ENCODE assay signal across 8 mouse cellular contexts in the genomic region with DNA sequence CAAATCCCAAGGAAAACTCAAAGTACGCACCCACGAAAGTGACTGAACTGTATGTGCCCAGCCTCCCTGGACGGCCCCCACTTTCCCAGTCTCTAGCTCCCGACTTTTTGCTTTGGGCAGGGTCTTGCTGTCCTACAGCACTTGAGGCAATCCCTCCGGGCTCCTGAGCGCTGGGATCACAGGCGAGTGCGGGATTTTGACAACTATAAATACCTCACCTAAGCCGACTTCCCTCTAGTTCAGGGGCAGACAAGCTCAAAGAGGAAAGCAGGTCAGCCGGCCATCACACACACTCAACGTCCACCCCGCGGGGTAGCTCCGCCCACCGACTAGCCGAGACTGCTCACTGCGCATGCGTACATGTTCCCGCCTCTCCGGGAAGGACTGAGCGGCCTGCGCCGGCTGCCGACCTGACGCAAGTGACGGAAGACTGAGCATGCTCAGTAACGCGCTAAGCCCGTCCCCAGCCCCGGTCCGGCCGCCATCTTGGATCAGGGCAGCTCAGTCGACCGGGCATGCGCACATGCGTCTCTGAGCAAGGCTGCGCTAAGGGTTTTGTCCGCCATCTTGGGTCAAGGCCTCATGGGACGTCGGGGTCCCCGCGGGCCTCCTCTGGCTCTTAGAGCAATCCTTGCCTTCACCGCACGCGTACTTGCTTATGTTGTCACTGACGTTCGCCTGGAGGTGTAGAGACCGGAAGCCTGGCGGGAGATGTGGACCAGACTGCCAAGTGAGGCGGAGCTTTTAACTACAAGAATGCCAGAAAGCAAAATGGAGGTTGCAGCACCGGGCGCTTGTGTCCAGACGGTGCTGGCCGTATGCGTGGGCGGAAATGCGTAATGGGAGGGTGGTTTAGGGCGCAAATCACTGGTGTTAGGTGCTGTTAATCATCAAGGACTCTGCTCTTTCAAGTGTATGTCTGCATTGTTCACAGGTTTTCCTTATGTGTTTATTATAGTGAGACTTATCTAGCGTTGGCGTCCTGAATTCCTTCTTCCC. TPM values are rescaled to one million over a fixed set of nuclear protein-coding genes. Genes with fewer than 3 reads are reported as not detected.
DNase-seq lines count a peak whose midpoint lies in the region; ATAC-seq and TF ChIP-seq lines count a peak whose summit lies in the region.

A gene (minus strand): TSS at position 545 of the 999 bp plus-strand sequence.

- peak within 1 kb of the TSS; percentile 79 to 87 for H3K4me3 ChIP-seq in MEL (ENCODE audit: control insufficient read depth in 1 of 2, insufficient read depth in 1 of 2, low read depth in 2 of 2, low read length in 2 of 2)
- H3K4me3 ChIP-seq in cerebellum, adult 2 months (replicated peaks; ENCODE audit: insufficient read depth, low read depth, low read length) = peak within 1 kb of the TSS; percentile 81
- peak within 1 kb of the TSS; percentile 69 for H3K4me3 ChIP-seq in forebrain, postnatal 0 days (ENCODE audit: low read depth, low read length)
- peak within 1 kb of the TSS; percentile 74 for H3K4me3 ChIP-seq in lung, embryonic 15.5 days

- H3K27me3 ChIP-seq in MEL (ENCODE audit: control insufficient read depth in 1 of 2, insufficient read depth in 2 of 2, low read length in 2 of 2) = no peaks in the 10 kb centered on the region
- no peaks in the 10 kb centered on the region for H3K27me3 ChIP-seq in cerebellum, adult 2 months (ENCODE audit: control insufficient read depth, insufficient read depth, low read length)
- no peaks in the 10 kb centered on the region for H3K27me3 ChIP-seq in forebrain, postnatal 0 days (ENCODE audit: insufficient read depth, low read length)
- no peaks in the 10 kb centered on the region for H3K27me3 ChIP-seq in lung, embryonic 15.5 days

- DNase-seq in MEL (ENCODE audit: low read depth, low spot score) = peak; percentile 100
- peak; percentile 100 for DNase-seq in cerebellum, adult 2 months
- peak; percentile 100 for DNase-seq in forebrain, postnatal 0 days
- peak; percentile 100 for DNase-seq in heart, postnatal 4 days
- DNase-seq in layer of hippocampus, adult 8-10 months (ENCODE audit: low spot score in 2 of 2) = peak; percentile 99 to 100
- DNase-seq in ovary, adult 18-20 months (ENCODE audit: low spot score) = peak; percentile 100
- DNase-seq in thymus, postnatal 0 days (ENCODE audit: low spot score) = peak; percentile 100

- peak within 1 kb of the TSS; percentile 98 for H3K27ac ChIP-seq in MEL (ENCODE audit: control insufficient read depth, low read depth, low read length)
- H3K27ac ChIP-seq in cerebellum, adult 2 months (ENCODE audit: insufficient read depth, low read length) = peak within 1 kb of the TSS; percentile 92
- peak within 1 kb of the TSS; percentile 99 for H3K27ac ChIP-seq in forebrain, postnatal 0 days (ENCODE audit: low read depth, low read length)
- peak within 1 kb of the TSS; percentile 99 for H3K27ac ChIP-seq in lung, embryonic 15.5 days

- peaks cover 10% of the 10 kb centered on the region for H3K79me2 ChIP-seq in MEL (ENCODE audit: control insufficient read depth, insufficient read depth, low read length, poor library complexity)

- peak within 1 kb of the TSS; percentile 77 for H3K4me2 ChIP-seq in forebrain, postnatal 0 days (ENCODE audit: low read depth)
- peak within 1 kb of the TSS; percentile 73 for H3K4me2 ChIP-seq in lung, embryonic 15.5 days

- peak; percentile 84 to 95 for TF ChIP-seq POLR2A in MEL (IDR thresholded peaks at IDR 0.05; ENCODE audit: control insufficient read depth in 1 of 2, insufficient read depth in 1 of 2, low read depth in 1 of 2, low read length in 2 of 2, poor library complexity in 1 of 2)
- TF ChIP-seq POLR2A in cerebellum, adult 2 months (IDR thresholded peaks at IDR 0.05; ENCODE audit: borderline replicate concordance, insufficient read depth, low read length) = peak; percentile 99

- peak within 1 kb of the TSS; percentile 90 for H3K9ac ChIP-seq in MEL (ENCODE audit: control insufficient read depth, low read depth, low read length, poor library complexity, severe bottlenecking)
- H3K9ac ChIP-seq in forebrain, postnatal 0 days = peak within 1 kb of the TSS; percentile 82
- peak within 1 kb of the TSS; percentile 79 for H3K9ac ChIP-seq in lung, embryonic 15.5 days

- no peak for TF ChIP-seq CTCF in MEL (IDR thresholded peaks at IDR 0.05 in 2 of 3, conservative IDR thresholded peaks at IDR 0.05 in 1 of 3; ENCODE audit: control insufficient read depth in 1 of 3, insufficient read depth in 1 of 3, low read depth in 2 of 3, low read length in 3 of 3, poor library complexity in 1 of 3, severe bottlenecking in 1 of 3)
- TF ChIP-seq CTCF in cerebellum, adult 2 months (IDR thresholded peaks at IDR 0.05; ENCODE audit: borderline replicate concordance, insufficient read depth, low read depth, low read length) = no peak
- 0 out of 2 replicates have a peak, but pooled peaks have one; percentile 9 for TF ChIP-seq CTCF in forebrain, postnatal 0 days (IDR thresholded peaks at IDR 0.05; ENCODE audit: low read depth)

- peak; percentile 99 for ATAC-seq in forebrain, postnatal 0 days
- ATAC-seq in lung, embryonic 15.5 days (ENCODE audit: borderline replicate concordance, extremely low read depth, low FRiP score, low TSS enrichment) = peak; percentile 99

- no peak for TF ChIP-seq RAD21 in MEL (IDR thresholded peaks at IDR 0.05; ENCODE audit: low read depth, low read length)

- no peaks in the 10 kb centered on the region for H3K9me3 ChIP-seq in MEL (replicated peaks; ENCODE audit: insufficient read depth, low read length)
- no peaks in the 10 kb centered on the region for H3K9me3 ChIP-seq in forebrain, postnatal 0 days (ENCODE audit: low read length)
- H3K9me3 ChIP-seq in lung, embryonic 15.5 days = no peaks in the 10 kb centered on the region

- no peak for TF ChIP-seq EP300 in MEL (IDR thresholded peaks at IDR 0.05; ENCODE audit: low read depth in 1 of 2, low read length in 2 of 2)

- peaks cover 0 to 18% of the 10 kb centered on the region in 2 experiments; a peak in 2 of 4 replicates for H3K36me3 ChIP-seq in MEL (ENCODE audit: control insufficient read depth in 1 of 2, insufficient read depth in 2 of 2, low read length in 2 of 2)
- H3K36me3 ChIP-seq in forebrain, postnatal 0 days (ENCODE audit: insufficient read depth) = peaks cover 14% of the 10 kb centered on the region; the same call in 1 of the 2 replicates
- peaks cover 16% of the 10 kb centered on the region for H3K36me3 ChIP-seq in lung, embryonic 15.5 days

- under 1% methylated on average over 60 of the region's 60 CpGs for WGBS in cerebellum, adult 2 months
- WGBS in forebrain, postnatal 0 days = under 1% methylated on average over 60 of the region's 60 CpGs
- WGBS in lung, embryonic 15.5 days = under 1% methylated on average over 60 of the region's 60 CpGs

- H3K4me1 ChIP-seq in MEL (ENCODE audit: control insufficient read depth in 1 of 2, insufficient read depth in 2 of 2, low read length in 2 of 2) = peaks cover 2 to 7% of the 10 kb centered on the region in 2 experiments; a peak in 3 of 4 replicates
- no peaks in the 10 kb centered on the region; the same call in 1 of the 2 replicates for H3K4me1 ChIP-seq in cerebellum, adult 2 months (ENCODE audit: control insufficient read depth, insufficient read depth, low read length)
- H3K4me1 ChIP-seq in forebrain, postnatal 0 days (ENCODE audit: insufficient read depth) = no peaks in the 10 kb centered on the region
- peaks cover 10% of the 10 kb centered on the region for H3K4me1 ChIP-seq in lung, embryonic 15.5 days

TF ChIP-seq in MEL, 35 proteins besides CTCF, POLR2A, EP300 and RAD21 (continues in another document):
- TF ChIP-seq POLR2AphosphoS2 (IDR thresholded peaks at IDR 0.05; ENCODE audit: low read length) = peak; percentile 96
- no peak for TF ChIP-seq USF2 (IDR thresholded peaks at IDR 0.05; ENCODE audit: borderline replicate concordance in 1 of 2, insufficient read depth in 1 of 2, low read depth in 1 of 2, low read length in 2 of 2)
- peak; percentile 72 for TF ChIP-seq ELF1 (IDR thresholded peaks at IDR 0.05; ENCODE audit: low read depth, low read length)
- TF ChIP-seq NELFE (IDR thresholded peaks at IDR 0.05; ENCODE audit: low read depth, low read length) = peak; percentile 99
- TF ChIP-seq TBP (IDR thresholded peaks at IDR 0.05; ENCODE audit: low read depth, low read length) = peak; percentile 83
- peak; percentile 81 for TF ChIP-seq RCOR1 (IDR thresholded peaks at IDR 0.05; ENCODE audit: low read depth, low read length)
- TF ChIP-seq MAX (IDR thresholded peaks at IDR 0.05; ENCODE audit: low read length) = peak; percentile 96
- peak; percentile 91 for TF ChIP-seq MYC (IDR thresholded peaks at IDR 0.05; ENCODE audit: low read depth, low read length)
- TF ChIP-seq SIN3A (IDR thresholded peaks at IDR 0.05; ENCODE audit: low read length) = peak; percentile 89
- peak; percentile 91 for TF ChIP-seq NRF1 (IDR thresholded peaks at IDR 0.05; ENCODE audit: insufficient read depth, low read depth, low read length, poor library complexity, severe bottlenecking)
- no peak for TF ChIP-seq ZKSCAN1 (IDR thresholded peaks at IDR 0.05; ENCODE audit: low read depth, low read length)
- peak; percentile 16; the same call in 1 of the 2 replicates for TF ChIP-seq ETS1 (IDR thresholded peaks at IDR 0.05; ENCODE audit: low read depth, low read length)
- peak; percentile 77 for TF ChIP-seq MXI1 (IDR thresholded peaks at IDR 0.05; ENCODE audit: low read depth, low read length)
- peak; percentile 84 for TF ChIP-seq E2F4 (IDR thresholded peaks at IDR 0.05; ENCODE audit: borderline replicate concordance, low read depth, low read length)
- peak; percentile 55; the same call in 1 of the 2 replicates for TF ChIP-seq TCF12 (IDR thresholded peaks at IDR 0.05; ENCODE audit: low read depth, low read length)
- no peak for TF ChIP-seq GABPA (IDR thresholded peaks at IDR 0.05; ENCODE audit: low read depth, low read length)
- TF ChIP-seq TAL1 (IDR thresholded peaks at IDR 0.05; ENCODE audit: low read length) = no peak
- TF ChIP-seq ZMIZ1 (IDR thresholded peaks at IDR 0.05; ENCODE audit: low read depth, low read length) = peak; percentile 94
- TF ChIP-seq MAZ (IDR thresholded peaks at IDR 0.05; ENCODE audit: low read depth, low read length) = peak; percentile 69; the same call in 1 of the 2 replicates

RNA-seq across cellular contexts. Expression of the gene that starts here (rescaled TPM):
- 37.3 and 37.7 TPM in 2 replicates for total RNA-seq in MEL (2012; rRNA removed)
- polyA plus RNA-seq in MEL (2012; ENCODE audit: insufficient read depth in 1 of 2, insufficient read length in 2 of 2, low read depth in 1 of 2, low replicate concordance in 2 of 2, missing spikeins in 1 of 2) = 10 to 100 TPM in 1 of 2 experiments, not detected in 1; 24.4 TPM
- 47.9 and 48.7 TPM in 2 replicates for polyA plus RNA-seq in cerebellum, adult 2 months (2012; rRNA removed)
- total RNA-seq in forebrain, postnatal 0 days (2014; rRNA removed) = 32.5 and 40.9 TPM in 2 replicates
- polyA plus RNA-seq in forebrain, postnatal 0 days (2015; fragmentation: Nextera tagmentation; extraction: Ambion mirVana) = 78.7 and 81.4 TPM in 2 replicates
- total RNA-seq in heart, postnatal 4 days (2021) = 10 to 100 TPM; 23.0 to 23.6 TPM
- total RNA-seq in layer of hippocampus, adult 8-10 months (2022) = 10 to 100 TPM; 32.5 to 42.6 (median 34.8) TPM
- polyA plus RNA-seq in lung, embryonic 15.5 days (2015; fragmentation: Nextera tagmentation; extraction: Ambion mirVana) = 98.9 and 99.4 TPM in 2 replicates
- 77.3 and 85.7 TPM in 2 replicates for polyA plus RNA-seq in thymus, postnatal 0 days (2015; fragmentation: Nextera tagmentation; extraction: Ambion mirVana)

Comparison
In these comparisons a context has a peak if more than half of its experiments do, and no peak if none do; other contexts are left out.
1. Peak in every context shown above with its lines: DNase-seq, ATAC-seq, H3K4me3 ChIP-seq and H3K27ac ChIP-seq.